9 mouse cellular contexts compared by ENCODE assay signal in the genomic region with DNA sequence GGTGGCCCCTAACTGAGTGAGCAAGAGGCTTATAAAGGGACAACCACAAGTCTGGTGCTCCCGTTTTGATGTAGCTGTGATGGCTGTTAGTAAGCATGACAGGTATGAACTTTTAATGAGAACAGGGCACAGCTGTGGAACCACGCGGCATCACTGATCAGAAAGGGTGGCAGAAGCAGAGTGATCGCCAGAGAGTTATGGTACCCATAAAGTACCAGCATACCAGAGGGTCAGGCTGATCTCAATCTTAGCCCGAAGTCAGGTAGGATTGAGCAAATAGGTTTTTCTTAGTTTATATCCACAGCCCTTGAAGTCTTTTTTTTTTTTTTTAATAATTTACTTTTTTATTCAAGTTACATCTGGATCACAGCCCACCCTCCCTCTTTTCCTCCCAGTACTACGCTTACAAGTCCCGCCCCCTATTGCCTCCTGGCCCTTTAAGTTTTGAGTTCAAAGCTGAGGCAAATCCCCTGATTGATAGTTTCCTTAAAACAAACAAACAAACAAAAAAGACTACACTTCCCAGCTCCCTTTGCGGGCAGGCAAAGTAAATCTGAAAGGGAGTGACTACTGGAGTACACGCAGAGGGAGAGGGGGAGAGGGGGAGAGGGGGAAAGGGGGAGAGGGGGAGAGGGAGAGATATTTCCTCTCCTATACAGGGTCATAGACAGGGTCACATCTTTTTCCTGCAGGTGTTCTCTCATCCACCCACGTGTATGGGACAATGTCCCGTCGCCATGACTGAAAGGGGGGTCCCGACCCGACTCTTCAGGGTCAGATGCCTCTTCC. TPM values are rescaled to one million over a fixed set of nuclear protein-coding genes. Genes with fewer than 3 reads are reported as not detected.
DNase-seq lines count a peak whose midpoint lies in the region; ATAC-seq and TF ChIP-seq lines count a peak whose summit lies in the region.
"Had no signal": no experiment of that assay in that cellular context is flagged by ENCODE, and none has a peak within 500 bp of the region (broad histone marks: within the 10 kb centered on the region; RNA-seq: fewer than 3 reads in every experiment).

No protein-coding gene starts in this region.

- no peak for TF ChIP-seq EP300 in heart, adult 2 months (IDR thresholded peaks at IDR 0.05; ENCODE audit: insufficient read depth, low read depth, low read length)
- no peak for TF ChIP-seq EP300 in liver, postnatal 0 days (IDR thresholded peaks at IDR 0.05; ENCODE audit: low read depth)

- H3K9ac ChIP-seq in heart, adult 2 months (ENCODE audit: low read depth, low read length) = no peak overlapping the region
- no peak overlapping the region for H3K9ac ChIP-seq in liver, postnatal 0 days (replicated peaks)

- no peak for TF ChIP-seq POLR2A in heart, adult 2 months (IDR thresholded peaks at IDR 0.05; ENCODE audit: insufficient read depth, low read depth, low read length)

- peaks cover 1% of the 10 kb centered on the region; the same call in 1 of the 2 replicates for H3K4me1 ChIP-seq in heart, adult 2 months (ENCODE audit: control insufficient read depth, insufficient read depth, low read length)
- H3K4me1 ChIP-seq in brown adipose tissue, adult 24 weeks (ENCODE audit: control insufficient read depth, insufficient read depth, insufficient read length, low read length) = no peaks in the 10 kb centered on the region
- H3K4me1 ChIP-seq in hindbrain, embryonic 10.5 days (replicated peaks) = peaks cover 8% of the 10 kb centered on the region; the same call in 1 of the 2 replicates
- peaks cover 7% of the 10 kb centered on the region; the same call in 1 of the 2 replicates for H3K4me1 ChIP-seq in liver, postnatal 0 days (ENCODE audit: insufficient read depth)

- H3K9me3 ChIP-seq in hindbrain, embryonic 10.5 days = peaks cover 10% of the 10 kb centered on the region
- no peaks in the 10 kb centered on the region for H3K9me3 ChIP-seq in liver, postnatal 0 days (ENCODE audit: low read length)

- H3K4me3 ChIP-seq in heart, adult 2 months = peak overlapping the region; percentile 54
- peak overlapping the region; percentile 52 for H3K4me3 ChIP-seq in brown adipose tissue, adult 24 weeks (ENCODE audit: insufficient read depth, low read depth, low read length)
- peak overlapping the region; percentile 54 for H3K4me3 ChIP-seq in hindbrain, embryonic 10.5 days
- peak overlapping the region; percentile 25; the same call in 1 of the 2 replicates for H3K4me3 ChIP-seq in liver, postnatal 0 days (ENCODE audit: low read depth, low read length)

- 30% methylated on average over 14 of the region's 14 CpGs for WGBS in heart, adult 2 months
- 34% methylated on average over 13 of the region's 14 CpGs for WGBS in hindbrain, embryonic 10.5 days
- WGBS in liver, postnatal 0 days (ENCODE audit: insufficient replicate concordance) = 31% methylated on average over 13 of the region's 14 CpGs

- no peaks in the 10 kb centered on the region for H3K27me3 ChIP-seq in heart, adult 2 months (ENCODE audit: control insufficient read depth, insufficient read depth, low read length)
- no peaks in the 10 kb centered on the region for H3K27me3 ChIP-seq in hindbrain, embryonic 10.5 days (ENCODE audit: insufficient read depth, poor library complexity, severe bottlenecking)
- H3K27me3 ChIP-seq in liver, postnatal 0 days (ENCODE audit: insufficient read depth, low read length) = peaks cover 7% of the 10 kb centered on the region

- H3K4me2 ChIP-seq in liver, postnatal 0 days (ENCODE audit: low read depth, low read length) = peak overlapping the region; percentile 67

- H3K79me2 ChIP-seq in heart, adult 2 months (replicated peaks; ENCODE audit: control insufficient read depth, insufficient read depth, low read length) = no peaks in the 10 kb centered on the region

- no peak for TF ChIP-seq CTCF in heart, adult 2 months (IDR thresholded peaks at IDR 0.05)
- no peak for TF ChIP-seq CTCF in liver, postnatal 0 days (IDR thresholded peaks at IDR 0.05; ENCODE audit: low read depth)

- DNase-seq in heart, adult 2 months = no peak
- DNase-seq in heart, postnatal 36 days = no peak
- no peak for DNase-seq in hindbrain, embryonic 10.5 days (ENCODE audit: low spot score)
- DNase-seq in liver, postnatal 0 days = no peak
- no peak for DNase-seq in urinary bladder, adult 18-20 months (ENCODE audit: low spot score in 2 of 2)
- DNase-seq in T-cell, adult 2 months (ENCODE audit: low spot score) = no peak
- DNase-seq in cerebellum, adult 11-12 months = no peak

- no peak for ATAC-seq in liver, postnatal 0 days

- no peak overlapping the region for H3K27ac ChIP-seq in heart, adult 2 months
- no peak overlapping the region for H3K27ac ChIP-seq in brown adipose tissue, adult 24 weeks (replicated peaks; ENCODE audit: low read depth, low read length)
- no peak overlapping the region; the same call in 1 of the 2 replicates for H3K27ac ChIP-seq in hindbrain, embryonic 10.5 days
- no peak overlapping the region for H3K27ac ChIP-seq in liver, postnatal 0 days (ENCODE audit: low read depth)

- no peaks in the 10 kb centered on the region for H3K36me3 ChIP-seq in heart, adult 2 months (ENCODE audit: control insufficient read depth, insufficient read depth, low read length)
- no peaks in the 10 kb centered on the region for H3K36me3 ChIP-seq in hindbrain, embryonic 10.5 days
- no peaks in the 10 kb centered on the region for H3K36me3 ChIP-seq in liver, postnatal 0 days (replicated peaks; ENCODE audit: insufficient read depth, low read length)

- intact Hi-C loops in heart, adult 2 months (cut with DNase I) = loop anchor here (2.0 kb wide), 1 partner anchor 13 kb away; no protein-coding TSS in a partner anchor
- intact Hi-C loops in heart, postnatal 36 days (cut with DNase I) = loop anchor here (5.0 kb wide), 1 partner anchor 160 kb away; no protein-coding TSS in a partner anchor

RNA-seq across cellular contexts. Expression of a gene that starts 1.1 kb away (rescaled TPM):
- 1 to 10 TPM; 1.3 to 2.2 TPM for total RNA-seq in heart, adult 2 months (2021)
- 2.3 and 12.7 TPM in 2 replicates for polyA plus RNA-seq in heart, adult 2 months (2012; rRNA removed)
- 1 to 10 TPM; 1.4 to 1.6 TPM for total RNA-seq in heart, postnatal 36 days (2021)
- polyA plus RNA-seq in brown adipose tissue, adult 24 weeks (2012; ENCODE audit: insufficient read depth, insufficient read length, missing spikeins) = 2.0 and 2.8 TPM in 2 replicates
- polyA plus RNA-seq in hindbrain, embryonic 10.5 days (2016; fragmentation: Nextera tagmentation; extraction: Ambion mirVana) = 1.0 and 1.5 TPM in 2 replicates
- 118 and 119 TPM in 2 replicates for polyA plus RNA-seq in liver, postnatal 0 days (2015; fragmentation: Nextera tagmentation; extraction: Ambion mirVana)

RNA-seq across cellular contexts. Expression of a gene that starts 32.4 kb away (rescaled TPM):
- total RNA-seq in heart, adult 2 months (2021) = 1 to 10 TPM; 7.2 to 8.0 TPM
- 5.2 and 9.1 TPM in 2 replicates for polyA plus RNA-seq in heart, adult 2 months (2012; rRNA removed)
- 1 to 10 TPM; 5.8 to 6.3 TPM for total RNA-seq in heart, postnatal 36 days (2021)
- polyA plus RNA-seq in brown adipose tissue, adult 24 weeks (2012; ENCODE audit: insufficient read depth, insufficient read length, missing spikeins) = 1.6 and 2.0 TPM in 2 replicates
- polyA plus RNA-seq in hindbrain, embryonic 10.5 days (2016; fragmentation: Nextera tagmentation; extraction: Ambion mirVana) = 0.26 and 0.31 TPM in 2 replicates
- polyA plus RNA-seq in liver, postnatal 0 days (2015; fragmentation: Nextera tagmentation; extraction: Ambion mirVana) = 0.17 and 0.36 TPM in 2 replicates

RNA-seq across cellular contexts. Expression of a gene that starts 38.0 kb away (rescaled TPM):
- 1 to 10 TPM; 6.6 to 9.6 TPM for total RNA-seq in heart, adult 2 months (2021)
- 11.3 and 12.5 TPM in 2 replicates for polyA plus RNA-seq in heart, adult 2 months (2012; rRNA removed)
- total RNA-seq in heart, postnatal 36 days (2021) = 10 to 100 TPM in 1 of 2 experiments, 1 to 10 TPM in 1; 7.7 to 11.0 TPM
- 4.4 and 6.3 TPM in 2 replicates for polyA plus RNA-seq in brown adipose tissue, adult 24 weeks (2012; ENCODE audit: insufficient read depth, insufficient read length, missing spikeins)
- 36.8 and 39.2 TPM in 2 replicates for polyA plus RNA-seq in hindbrain, embryonic 10.5 days (2016; fragmentation: Nextera tagmentation; extraction: Ambion mirVana)
- 5.6 and 7.5 TPM in 2 replicates for polyA plus RNA-seq in liver, postnatal 0 days (2015; fragmentation: Nextera tagmentation; extraction: Ambion mirVana)

RNA-seq across cellular contexts. Expression of a gene that starts 50.8 kb away (rescaled TPM):
- total RNA-seq in heart, adult 2 months (2021) = not detected
- 0.04 and 0.06 TPM in 2 replicates for polyA plus RNA-seq in heart, adult 2 months (2012; rRNA removed)
- total RNA-seq in heart, postnatal 36 days (2021) = not detected
- polyA plus RNA-seq in brown adipose tissue, adult 24 weeks (2012; ENCODE audit: insufficient read depth, insufficient read length, missing spikeins) = not detected in 2 replicates
- not detected in 2 replicates for polyA plus RNA-seq in hindbrain, embryonic 10.5 days (2016; fragmentation: Nextera tagmentation; extraction: Ambion mirVana)
- polyA plus RNA-seq in liver, postnatal 0 days (2015; fragmentation: Nextera tagmentation; extraction: Ambion mirVana) = not detected in 2 replicates
- total RNA-seq: layer of hippocampus, postnatal 14 days had no signal

RNA-seq across cellular contexts. Expression of a gene that starts 53.5 kb away (rescaled TPM):
- total RNA-seq in heart, adult 2 months (2021) = 1 to 10 TPM; 4.3 to 5.1 TPM
- polyA plus RNA-seq in heart, adult 2 months (2012; rRNA removed) = 1.5 and 1.7 TPM in 2 replicates
- 1 to 10 TPM; 4.8 to 7.7 TPM for total RNA-seq in heart, postnatal 36 days (2021)
- 1.1 and 1.6 TPM in 2 replicates for polyA plus RNA-seq in brown adipose tissue, adult 24 weeks (2012; ENCODE audit: insufficient read depth, insufficient read length, missing spikeins)
- 3.5 and 7.3 TPM in 2 replicates for polyA plus RNA-seq in hindbrain, embryonic 10.5 days (2016; fragmentation: Nextera tagmentation; extraction: Ambion mirVana)
- polyA plus RNA-seq in liver, postnatal 0 days (2015; fragmentation: Nextera tagmentation; extraction: Ambion mirVana) = 0.08 and 0.12 TPM in 2 replicates
